In genomic region chr5:28317917-28318267, GRCm38 (mm10) we compare ENCODE assay signal across 8 mouse cellular contexts. TPM values are rescaled to one million over a fixed set of nuclear protein-coding genes. Genes with fewer than 3 reads are reported as not detected.
DNase-seq lines count a peak whose midpoint lies in the region; ATAC-seq and TF ChIP-seq lines count a peak whose summit lies in the region.

No protein-coding gene starts in this region.

- H3K9ac ChIP-seq in kidney, postnatal 0 days (ENCODE audit: low read depth, low read length) = peak overlapping the region; percentile 100
- H3K9ac ChIP-seq in midbrain, embryonic 11.5 days (ENCODE audit: low read length) = peak overlapping the region; percentile 100

- no peaks in the 10 kb centered on the region for H3K36me3 ChIP-seq in kidney, postnatal 0 days (ENCODE audit: insufficient read depth, low read length)
- H3K36me3 ChIP-seq in hindbrain, embryonic 10.5 days = peaks cover 6% of the 10 kb centered on the region; the same call in 1 of the 2 replicates
- H3K36me3 ChIP-seq in midbrain, embryonic 11.5 days (ENCODE audit: control insufficient read depth, insufficient read depth, low read length) = no peaks in the 10 kb centered on the region

- no peaks in the 10 kb centered on the region for H3K27me3 ChIP-seq in kidney, postnatal 0 days (ENCODE audit: insufficient read depth, low read length)
- no peaks in the 10 kb centered on the region for H3K27me3 ChIP-seq in hindbrain, embryonic 10.5 days (ENCODE audit: insufficient read depth, poor library complexity, severe bottlenecking)
- H3K27me3 ChIP-seq in midbrain, embryonic 11.5 days (ENCODE audit: control insufficient read depth, insufficient read depth, low read length) = no peaks in the 10 kb centered on the region

- H3K4me2 ChIP-seq in kidney, postnatal 0 days (ENCODE audit: low read length) = peak overlapping the region; percentile 59
- H3K4me2 ChIP-seq in midbrain, embryonic 11.5 days = peak overlapping the region; percentile 74

- no peak for DNase-seq in kidney, postnatal 0 days (ENCODE audit: low spot score)
- DNase-seq in kidney, adult 9 months = no peak
- no peak for DNase-seq in hindbrain, embryonic 10.5 days (ENCODE audit: low spot score)
- DNase-seq in midbrain, embryonic 11.5 days (ENCODE audit: low spot score, missing footprints) = no peak
- no peak for DNase-seq in right cerebral cortex, postnatal 14 days
- DNase-seq in urinary bladder, postnatal 4 days (ENCODE audit: low spot score in 2 of 2) = no peak
- no peak for DNase-seq in gastrocnemius, postnatal 14 days

- intact Hi-C loops in gastrocnemius, postnatal 14 days (cut with DNase I; ENCODE audit: low total_unique reads) = no loop called here

- peak overlapping the region; percentile 100 for H3K4me3 ChIP-seq in kidney, postnatal 0 days (replicated peaks; ENCODE audit: low read depth, low read length)
- H3K4me3 ChIP-seq in hindbrain, embryonic 10.5 days = peak overlapping the region; percentile 89
- H3K4me3 ChIP-seq in midbrain, embryonic 11.5 days (ENCODE audit: low read depth, low read length) = peak overlapping the region; percentile 99

- 2% methylated on average over 3 of the region's 3 CpGs for WGBS in kidney, postnatal 0 days
- 9% methylated on average over 3 of the region's 3 CpGs for WGBS in hindbrain, embryonic 10.5 days
- WGBS in midbrain, embryonic 11.5 days = 20% methylated on average over 3 of the region's 3 CpGs

- no peak overlapping the region for H3K27ac ChIP-seq in kidney, postnatal 0 days
- peak overlapping the region; percentile 100 for H3K27ac ChIP-seq in hindbrain, embryonic 10.5 days
- no peak overlapping the region for H3K27ac ChIP-seq in midbrain, embryonic 11.5 days (ENCODE audit: low read depth, low read length)

- TF ChIP-seq CTCF in kidney, postnatal 0 days (IDR thresholded peaks at IDR 0.05; ENCODE audit: low read depth) = no peak

- H3K9me3 ChIP-seq in kidney, postnatal 0 days (replicated peaks; ENCODE audit: low read length) = no peaks in the 10 kb centered on the region
- no peaks in the 10 kb centered on the region for H3K9me3 ChIP-seq in hindbrain, embryonic 10.5 days
- no peaks in the 10 kb centered on the region for H3K9me3 ChIP-seq in midbrain, embryonic 11.5 days (ENCODE audit: control insufficient read depth, low read length)

- no peak for ATAC-seq in kidney, postnatal 0 days (replicated peaks; ENCODE audit: low FRiP score, low read depth)
- ATAC-seq in activated CD4-positive, CD25-positive, alpha-beta regulatory T cell, adult 4 months = peak; percentile 47
- ATAC-seq in midbrain, embryonic 11.5 days (ENCODE audit: low FRiP score) = no peak

- peaks cover 7% of the 10 kb centered on the region; the same call in 1 of the 2 replicates for H3K4me1 ChIP-seq in kidney, postnatal 0 days (replicated peaks; ENCODE audit: insufficient read depth, low read length)
- peaks cover 23% of the 10 kb centered on the region for H3K4me1 ChIP-seq in hindbrain, embryonic 10.5 days (replicated peaks)
- H3K4me1 ChIP-seq in midbrain, embryonic 11.5 days (ENCODE audit: control insufficient read depth, insufficient read depth, low read length) = peaks cover 13% of the 10 kb centered on the region

RNA-seq across cellular contexts. Expression of gene Rbm33, which starts 1.0 kb away (rescaled TPM):
- polyA plus RNA-seq in kidney, postnatal 0 days (2015; fragmentation: Nextera tagmentation; extraction: Ambion mirVana) = 8.0 and 8.1 TPM in 2 replicates
- polyA plus RNA-seq in activated CD4-positive, CD25-positive, alpha-beta regulatory T cell, adult 4 months (2017; shearing (Covaris generic)) = 10 to 100 TPM; 10.1 to 12.2 TPM
- polyA plus RNA-seq in hindbrain, embryonic 10.5 days (2016; fragmentation: Nextera tagmentation; extraction: Ambion mirVana) = 14.5 and 17.3 TPM in 2 replicates
- polyA plus RNA-seq in midbrain, embryonic 11.5 days (2014; fragmentation: Nextera tagmentation; extraction: Ambion mirVana) = 21.3 and 22.8 TPM in 2 replicates
- 10 to 100 TPM; 20.3 to 28.3 TPM for total RNA-seq in gastrocnemius, postnatal 14 days (2021)
